In the genomic region with DNA sequence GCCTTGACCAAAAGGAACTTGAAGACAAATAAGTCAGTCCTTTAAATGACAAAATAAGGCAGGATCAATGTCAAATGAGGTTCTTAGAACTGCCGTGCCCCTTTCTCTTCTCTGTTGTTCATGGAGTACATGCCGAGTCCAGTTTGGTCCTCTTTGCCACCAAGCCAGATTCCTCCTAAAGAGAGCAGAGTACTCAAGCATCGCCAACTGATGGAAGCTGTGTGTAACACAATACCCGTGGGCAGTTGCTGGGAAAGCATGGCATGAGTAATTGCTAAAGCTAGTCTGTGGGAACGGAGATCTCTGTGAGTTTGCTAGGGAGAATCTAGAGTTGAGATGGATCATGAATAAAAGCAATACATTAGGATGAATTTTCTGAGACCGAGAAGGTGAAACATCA, we compare ENCODE assay signal across 19 mouse cellular contexts.
DNase-seq lines count a peak whose midpoint lies in the region; ATAC-seq lines count a peak whose summit lies in the region.
"Had no signal": no experiment of that assay in that cellular context is flagged by ENCODE, and none has a peak within 500 bp of the region (broad histone marks: within the 10 kb centered on the region; RNA-seq: fewer than 3 reads in every experiment).

No protein-coding gene starts in this region.

- ATAC-seq in embryonic facial prominence, embryonic 14.5 days (ENCODE audit: low read depth): no peak
- ATAC-seq in kidney, embryonic 15.5 days (replicated peaks; ENCODE audit: low FRiP score): peak; percentile 79

- no peak overlapping the region for H3K9ac ChIP-seq in embryonic facial prominence, embryonic 14.5 days (ENCODE audit: low read depth, low read length)
- H3K9ac ChIP-seq in kidney, embryonic 15.5 days: no peak overlapping the region
- H3K9ac ChIP-seq: embryonic facial prominence, embryonic 13.5 days; hindbrain, embryonic 12.5 days; limb, embryonic 15.5 days; liver, embryonic 15.5 days had no signal

- H3K4me3 ChIP-seq in embryonic facial prominence, embryonic 14.5 days (ENCODE audit: low read depth, low read length): no peak overlapping the region
- no peak overlapping the region for H3K4me3 ChIP-seq in embryonic facial prominence, embryonic 10.5 days
- H3K4me3 ChIP-seq in kidney, embryonic 15.5 days (replicated peaks): no peak overlapping the region
- H3K4me3 ChIP-seq: embryonic facial prominence, embryonic 13.5 days; hindbrain, embryonic 12.5 days; limb, embryonic 15.5 days; liver, embryonic 15.5 days had no signal

- no peak overlapping the region for H3K27ac ChIP-seq in embryonic facial prominence, embryonic 14.5 days (replicated peaks; ENCODE audit: low read depth, low read length)
- H3K27ac ChIP-seq in embryonic facial prominence, embryonic 10.5 days (replicated peaks): no peak overlapping the region
- 0 out of 2 replicates have a peak overlapping the region, but pooled peaks have one; percentile 27 for H3K27ac ChIP-seq in kidney, embryonic 15.5 days
- H3K27ac ChIP-seq: embryonic facial prominence, embryonic 13.5 days; hindbrain, embryonic 12.5 days; limb, embryonic 15.5 days; liver, embryonic 15.5 days had no signal

- H3K27me3 ChIP-seq in embryonic facial prominence, embryonic 14.5 days (replicated peaks; ENCODE audit: control insufficient read depth, insufficient read depth, low read length): no peaks in the 10 kb centered on the region
- H3K27me3 ChIP-seq in embryonic facial prominence, embryonic 10.5 days (replicated peaks; ENCODE audit: low read depth, poor library complexity, severe bottlenecking): no peaks in the 10 kb centered on the region
- H3K27me3 ChIP-seq in kidney, embryonic 15.5 days: no peaks in the 10 kb centered on the region
- H3K27me3 ChIP-seq: embryonic facial prominence, embryonic 13.5 days; hindbrain, embryonic 12.5 days; limb, embryonic 15.5 days; liver, embryonic 15.5 days had no signal

- H3K4me2 ChIP-seq in embryonic facial prominence, embryonic 14.5 days (ENCODE audit: low read depth, low read length): no peak overlapping the region
- no peak overlapping the region for H3K4me2 ChIP-seq in kidney, embryonic 15.5 days
- H3K4me2 ChIP-seq: embryonic facial prominence, embryonic 13.5 days; heart, embryonic 11.5 days; hindbrain, embryonic 12.5 days; limb, embryonic 15.5 days; liver, embryonic 15.5 days; midbrain, embryonic 11.5 days had no signal

- H3K36me3 ChIP-seq in embryonic facial prominence, embryonic 14.5 days (ENCODE audit: control insufficient read depth, insufficient read depth, low read length): no peaks in the 10 kb centered on the region
- no peaks in the 10 kb centered on the region for H3K36me3 ChIP-seq in embryonic facial prominence, embryonic 10.5 days (replicated peaks)
- no peaks in the 10 kb centered on the region for H3K36me3 ChIP-seq in kidney, embryonic 15.5 days
- H3K36me3 ChIP-seq: embryonic facial prominence, embryonic 13.5 days; G1E; hindbrain, embryonic 12.5 days; limb, embryonic 15.5 days; liver, embryonic 15.5 days had no signal

- H3K4me1 ChIP-seq in embryonic facial prominence, embryonic 14.5 days (ENCODE audit: control insufficient read depth, insufficient read depth, low read length): no peaks in the 10 kb centered on the region
- H3K4me1 ChIP-seq in embryonic facial prominence, embryonic 10.5 days: no peaks in the 10 kb centered on the region
- peaks cover 11% of the 10 kb centered on the region; the same call in 1 of the 2 replicates for H3K4me1 ChIP-seq in kidney, embryonic 15.5 days
- H3K4me1 ChIP-seq: embryonic facial prominence, embryonic 13.5 days had no signal

- no peaks in the 10 kb centered on the region for H3K9me3 ChIP-seq in embryonic facial prominence, embryonic 14.5 days (ENCODE audit: control insufficient read depth, low read length)
- H3K9me3 ChIP-seq in embryonic facial prominence, embryonic 10.5 days: no peaks in the 10 kb centered on the region
- no peaks in the 10 kb centered on the region for H3K9me3 ChIP-seq in kidney, embryonic 15.5 days (replicated peaks)
- H3K9me3 ChIP-seq: embryonic facial prominence, embryonic 13.5 days; G1E; hindbrain, embryonic 12.5 days; limb, embryonic 15.5 days; liver, embryonic 15.5 days had no signal

- DNase-seq in embryonic facial prominence, embryonic 14.5 days (ENCODE audit: low spot score): peak; percentile 59
- no peak for DNase-seq in embryonic facial prominence, embryonic 10.5 days (ENCODE audit: low spot score)
- DNase-seq in kidney, postnatal 25 days: no peak
- peak; percentile 11 for DNase-seq in retina, postnatal 1 day
- DNase-seq in retina, embryonic 14.5 days (ENCODE audit: low spot score): no peak
- no peak for DNase-seq in adrenal gland, adult 2 months
- DNase-seq: cerebellum, adult 2 months; heart, postnatal 10 days; kidney, adult 2 months; spleen, adult 18-20 months; thymus, postnatal 25 days had no signal

- WGBS in embryonic facial prominence, embryonic 14.5 days: 76% methylated on average over 6 of the region's 6 CpGs
- WGBS in embryonic facial prominence, embryonic 10.5 days: 82% methylated on average over 6 of the region's 6 CpGs
- WGBS in kidney, embryonic 15.5 days: 46% methylated on average over 6 of the region's 6 CpGs

Comparison
In these comparisons a context has a peak if more than half of its experiments do, and no peak if none do; other contexts are left out.
1. DNase-seq: peak in embryonic facial prominence, embryonic 14.5 days (single experiment) and retina, postnatal 1 day (single experiment); none in embryonic facial prominence, embryonic 10.5 days (single experiment), kidney, postnatal 25 days (0 of 2), retina, embryonic 14.5 days (single experiment) and adrenal gland, adult 2 months (single experiment).